Comparison of ENCODE assay signal across 8 mouse cellular contexts in the genomic region with DNA sequence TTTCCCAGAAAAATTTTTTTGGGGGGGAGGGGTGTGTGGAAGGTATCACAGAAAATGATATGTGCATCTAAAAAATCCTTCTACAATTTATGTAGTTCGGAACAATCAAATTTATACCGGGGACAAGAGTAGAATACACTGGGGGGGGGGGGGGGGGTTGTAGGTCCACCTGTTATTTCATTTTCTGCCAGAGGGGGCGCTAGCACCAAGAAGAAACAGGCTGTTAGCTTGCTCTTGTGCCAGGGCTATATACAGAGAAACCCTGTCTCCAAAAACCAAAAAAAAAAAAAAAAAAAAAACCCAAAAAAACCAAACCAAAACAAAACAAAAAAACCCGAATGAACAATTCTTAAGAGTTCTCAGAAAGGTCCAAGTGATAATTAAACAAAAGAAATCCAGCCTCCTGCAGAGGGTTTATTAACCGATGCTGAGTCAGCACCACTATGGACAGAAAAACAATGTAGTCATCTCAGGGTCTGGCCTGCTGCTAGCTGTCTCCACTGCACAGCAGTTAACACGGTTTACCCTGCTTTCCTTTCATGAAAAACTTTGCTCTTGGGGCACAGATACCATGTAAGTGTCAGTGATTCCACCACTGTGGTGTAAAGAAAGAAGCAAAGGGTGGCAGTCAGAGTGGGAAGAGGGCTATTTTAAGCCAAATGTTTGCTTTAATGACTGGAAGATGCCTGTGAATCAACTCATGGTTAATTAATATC.
DNase-seq lines count a peak whose midpoint lies in the region; ATAC-seq and TF ChIP-seq lines count a peak whose summit lies in the region.

No protein-coding gene starts in this region.

- WGBS in limb, embryonic 10.5 days, result 16% methylated on average over 6 of the region's 6 CpGs
- WGBS in neural tube, embryonic 15.5 days, result 19% methylated on average over 6 of the region's 6 CpGs

- H3K4me1 ChIP-seq in limb, embryonic 10.5 days, result peaks cover 54% of the 10 kb centered on the region
- peaks cover 26% of the 10 kb centered on the region for H3K4me1 ChIP-seq in neural tube, embryonic 15.5 days

- no peaks in the 10 kb centered on the region for H3K36me3 ChIP-seq in limb, embryonic 10.5 days
- no peaks in the 10 kb centered on the region for H3K36me3 ChIP-seq in neural tube, embryonic 15.5 days

- H3K4me3 ChIP-seq in gastrocnemius, adult 2 months, result peak overlapping the region; percentile 86
- H3K4me3 ChIP-seq in limb, embryonic 10.5 days, result no peak overlapping the region
- no peak overlapping the region for H3K4me3 ChIP-seq in neural tube, embryonic 15.5 days (replicated peaks)

- TF ChIP-seq CTCF in gastrocnemius, adult 2 months (IDR thresholded peaks at IDR 0.05), result peak; percentile 60

- intact Hi-C loops in gastrocnemius, adult 2 months (cut with DNase I), result no loop called here

- peak overlapping the region; percentile 97; the same call in 1 of the 2 replicates for H3K4me2 ChIP-seq in neural tube, embryonic 15.5 days

- DNase-seq in gastrocnemius, adult 2 months, result peak; percentile 73
- no peak for DNase-seq in gastrocnemius, adult 8-10 months (ENCODE audit: low spot score in 2 of 2)
- DNase-seq in testis, postnatal 10 days (ENCODE audit: low spot score), result peak; percentile 83
- DNase-seq in testis, postnatal 14 days (ENCODE audit: low spot score), result no peak
- peak; percentile 70 for DNase-seq in embryo, embryonic 10.5 days (ENCODE audit: low spot score)
- no peak for DNase-seq in limb, embryonic 10.5 days (ENCODE audit: low spot score)

- no peak overlapping the region for H3K27ac ChIP-seq in gastrocnemius, adult 2 months
- peak overlapping the region; percentile 30; the same call in 1 of the 2 replicates for H3K27ac ChIP-seq in limb, embryonic 10.5 days
- H3K27ac ChIP-seq in neural tube, embryonic 15.5 days (replicated peaks), result no peak overlapping the region

- H3K9ac ChIP-seq in neural tube, embryonic 15.5 days (replicated peaks), result no peak overlapping the region

- H3K27me3 ChIP-seq in limb, embryonic 10.5 days (ENCODE audit: low read depth, poor library complexity, severe bottlenecking), result peaks cover 32% of the 10 kb centered on the region
- H3K27me3 ChIP-seq in neural tube, embryonic 15.5 days (replicated peaks), result peaks cover 31% of the 10 kb centered on the region

- ATAC-seq in neural tube, embryonic 15.5 days (ENCODE audit: low FRiP score), result no peak
- no peak for ATAC-seq in frontal cortex, adult (ENCODE audit: low TSS enrichment)

- H3K9me3 ChIP-seq in limb, embryonic 10.5 days (replicated peaks), result no peaks in the 10 kb centered on the region
- no peaks in the 10 kb centered on the region for H3K9me3 ChIP-seq in neural tube, embryonic 15.5 days (replicated peaks)

Comparison
In these comparisons a context has a peak if more than half of its experiments do, and no peak if none do; other contexts are left out.
1. DNase-seq: peak in gastrocnemius, adult 2 months (single experiment), testis, postnatal 10 days (single experiment) and embryo, embryonic 10.5 days (single experiment); none in gastrocnemius, adult 8-10 months (0 of 2), testis, postnatal 14 days (single experiment) and limb, embryonic 10.5 days (single experiment).